Mouse (Mus musculus) MEL-GATA-1-ER (cell line): ENCODE measurements at regions not wholly inside any gene's neighbourhood (a gene's known extent, or its start where the extent isn't known, plus 50 kb on each side); places are given as distances from the start of the nearest gene placed in this dataset.
A peak's percentile ranks its signal among the peaks of the same experiment; 100 is the strongest.

Experiments used
- DNase-seq: peaks from one replicate; pipeline ENCODE4 v3.0.0-alpha.2; 2012; ENCODE audit warnings: low read depth; ENCODE audit errors: extremely low read depth

DNA sequence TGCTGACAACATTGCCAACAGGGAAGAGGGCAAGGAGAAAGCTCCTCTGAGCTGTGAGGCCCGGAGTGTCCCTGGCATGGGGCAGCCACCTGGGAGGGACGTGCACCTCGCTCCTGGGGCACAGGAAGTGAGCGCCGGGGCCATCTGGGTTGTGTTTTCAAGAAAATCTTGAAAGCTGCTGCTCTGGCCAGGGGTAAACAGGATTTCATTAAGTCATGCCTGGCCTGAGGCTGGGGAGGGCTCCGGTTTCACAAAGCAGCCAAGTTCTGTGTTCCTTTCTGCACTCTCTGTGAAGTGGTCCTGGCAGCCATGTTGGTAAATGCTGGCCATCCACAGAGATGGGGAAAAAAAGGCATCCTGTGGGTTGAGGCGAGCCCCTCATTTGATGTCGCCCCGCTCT is 406.8 kb upstream of the Zmiz1 start:
- no peak for DNase-seq

- no peak for DNase-seq
Observed at GRCm38 (mm10) chr14:25059351-25059750, 399.6 kb upstream of the Zmiz1 start.

DNA sequence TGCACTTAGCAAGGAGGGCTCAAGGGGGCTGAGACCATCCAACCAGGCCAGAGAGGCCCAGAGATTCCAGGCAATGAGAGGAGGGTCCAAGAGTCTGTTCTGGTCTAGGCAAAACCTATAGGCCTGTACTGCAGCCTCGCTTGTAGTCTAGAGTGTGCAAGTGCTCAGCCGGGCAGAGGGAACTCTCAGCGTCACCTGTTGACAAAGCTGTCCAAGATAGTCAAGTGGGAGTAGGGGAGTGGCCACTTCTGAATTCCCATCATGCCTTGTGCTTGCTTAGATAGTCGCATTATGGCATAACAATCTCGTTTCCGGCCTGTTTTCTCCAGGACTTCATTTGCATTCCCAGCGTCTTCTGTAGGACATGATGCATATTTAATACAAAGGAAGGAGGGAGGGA is 398.7 kb upstream of the Zmiz1 start:
- no peak for DNase-seq

- DNase-seq = no peak
Observed at GRCm38 (mm10) chr14:25063090-25063489, 395.9 kb upstream of the Zmiz1 start.

DNA sequence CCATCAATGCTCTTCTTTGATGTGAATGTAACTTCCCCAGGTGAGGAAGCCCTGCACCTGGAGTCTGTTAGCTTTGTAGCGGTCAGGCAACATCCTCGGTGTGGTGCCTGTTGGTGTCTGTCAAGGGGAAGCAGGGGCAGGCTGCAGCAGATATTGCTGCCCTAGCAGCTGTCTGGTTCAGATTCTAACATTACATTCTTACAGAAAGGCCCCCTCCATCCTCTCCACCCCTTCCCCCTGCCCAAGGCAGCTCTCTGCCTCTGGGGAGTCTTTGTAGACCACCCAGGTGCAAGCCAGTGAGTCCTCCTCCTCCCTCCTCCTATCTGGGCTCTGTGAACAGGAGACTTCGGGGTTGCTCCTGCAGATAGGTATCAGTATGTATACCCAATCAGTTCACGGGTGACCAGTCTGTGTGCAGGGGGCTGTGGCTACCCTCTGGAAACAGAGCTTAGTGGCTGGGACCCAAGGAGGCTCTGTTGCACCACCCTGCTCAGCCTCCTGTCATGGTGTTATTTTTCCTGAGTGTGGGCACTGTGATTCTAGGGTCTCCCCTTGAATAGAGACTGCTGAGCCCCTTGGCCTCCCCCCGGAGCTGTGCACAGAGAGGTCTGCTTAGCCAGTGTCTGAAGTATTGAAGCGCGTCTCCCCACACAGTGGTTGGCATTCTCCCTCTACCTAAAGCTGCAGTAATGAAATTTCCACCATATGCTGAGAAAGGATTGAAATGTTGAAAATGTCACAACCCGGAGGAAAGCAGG is 394.6 kb upstream of the Zmiz1 start:
- DNase-seq = no peak

GRCm38 (mm10) chr14:25067435-25067834 is 391.6 kb upstream of the Zmiz1 start:
- DNase-seq = no peak

GRCm38 (mm10) chr14:25068430-25068829 is 390.6 kb upstream of the Zmiz1 start:
- DNase-seq = no peak

- no peak for DNase-seq
Observed at GRCm38 (mm10) chr14:25073143-25073542, 385.8 kb upstream of the Zmiz1 start.

DNA sequence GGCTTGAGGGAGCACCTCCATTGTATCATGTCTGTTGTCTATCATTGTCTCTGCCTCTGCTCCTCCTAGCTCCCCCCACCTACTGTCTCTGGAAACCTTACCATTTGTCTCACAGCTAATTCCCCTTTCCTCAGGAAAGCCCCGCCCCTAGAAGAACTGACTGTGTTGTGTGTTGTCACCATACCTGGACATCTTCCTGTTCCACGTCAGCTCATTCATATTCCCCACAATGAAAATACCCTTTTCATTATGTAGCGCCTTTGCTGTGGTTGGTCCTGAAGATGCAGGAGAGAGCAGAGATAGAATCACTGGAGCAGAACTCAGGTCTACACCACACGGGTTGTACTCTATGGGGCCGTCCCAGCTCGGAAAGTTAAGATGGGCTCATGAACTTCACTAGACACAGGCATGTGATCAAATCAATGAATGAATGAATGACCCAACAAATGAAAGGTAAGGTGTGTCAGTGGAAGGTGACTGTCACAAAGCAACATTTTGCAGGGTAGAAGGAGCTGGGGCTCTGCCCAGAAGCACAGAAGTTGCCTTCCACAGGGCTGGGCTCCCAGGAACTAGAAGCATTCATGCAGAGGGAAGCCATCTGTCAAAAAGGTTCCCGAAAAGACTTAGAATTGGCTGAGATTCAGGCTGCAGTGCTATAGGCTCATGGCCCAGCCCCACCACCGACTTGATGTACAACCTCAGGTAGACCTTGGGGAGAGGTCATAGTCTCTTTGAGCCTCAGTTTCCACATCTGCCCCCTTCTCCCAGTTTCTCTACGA is 384.8 kb upstream of the Zmiz1 start:
- DNase-seq = no peak

DNA sequence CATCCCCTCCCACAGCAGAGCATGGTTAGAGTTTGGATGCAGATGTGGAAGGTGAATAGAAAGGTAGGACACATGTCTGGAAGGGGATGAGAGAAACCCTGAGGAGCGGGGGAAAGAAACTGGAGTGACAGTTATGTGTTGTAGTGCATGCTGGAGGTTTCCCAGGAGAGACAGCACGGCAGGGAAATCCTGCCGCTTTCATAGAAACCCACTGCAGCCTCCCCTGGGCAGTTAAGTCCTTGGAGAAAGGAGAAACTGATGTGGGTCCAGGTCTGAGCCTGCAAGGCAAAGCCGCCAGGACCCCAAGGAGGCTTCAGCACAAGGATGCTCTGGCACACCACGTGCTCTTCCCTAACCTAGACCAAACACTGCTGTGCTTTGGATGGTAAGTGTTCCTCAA is 384.1 kb upstream of the Zmiz1 start:
- no peak for DNase-seq

DNA sequence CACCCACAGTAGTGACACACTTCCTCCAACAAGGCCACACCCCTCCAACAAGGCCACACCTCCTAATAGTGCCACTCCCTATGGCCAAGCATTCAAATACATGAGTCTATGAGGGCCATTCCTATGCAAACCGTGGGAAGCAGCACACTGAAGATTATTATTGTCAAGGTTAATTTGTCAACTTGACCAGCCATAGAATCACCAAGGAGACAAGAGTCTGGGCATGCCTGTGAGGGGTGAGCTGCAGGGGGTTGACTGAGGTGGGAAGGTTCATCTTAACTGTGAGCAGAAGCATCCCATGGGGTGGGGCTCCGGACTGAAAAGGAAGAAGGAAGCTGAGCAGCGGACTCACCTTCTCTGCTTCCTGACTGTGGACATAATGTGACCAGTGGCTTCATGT is 378.6 kb upstream of the Zmiz1 start:
- DNase-seq = no peak

- no peak for DNase-seq
Observed at GRCm38 (mm10) chr14:25083847-25084246, 375.1 kb upstream of the Zmiz1 start.

DNA sequence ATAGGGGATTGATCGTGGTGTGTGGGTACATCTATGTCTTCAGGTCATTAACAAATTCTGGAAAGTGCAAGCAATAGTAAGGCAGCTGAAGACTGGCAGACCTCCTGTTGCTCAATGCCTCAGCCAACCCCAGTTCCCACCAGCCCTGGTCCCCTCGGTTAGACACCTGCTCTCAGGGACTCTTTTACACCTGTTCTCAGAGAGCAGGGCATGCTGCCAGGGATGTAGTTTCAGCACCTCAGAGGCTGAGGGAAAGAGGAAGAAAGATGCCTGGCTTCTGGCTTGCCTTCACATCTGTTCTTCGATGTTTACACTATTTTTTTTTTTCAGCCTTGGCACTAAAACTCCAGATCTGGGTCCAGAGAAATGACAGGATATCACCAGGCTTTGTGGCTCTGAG is 362.2 kb upstream of the Zmiz1 start:
- DNase-seq = no peak

GRCm38 (mm10) chr14:25105391-25105790 is 353.6 kb upstream of the Zmiz1 start:
- no peak for DNase-seq

GRCm38 (mm10) chr14:25106451-25106850 is 352.5 kb upstream of the Zmiz1 start:
- no peak for DNase-seq

DNA sequence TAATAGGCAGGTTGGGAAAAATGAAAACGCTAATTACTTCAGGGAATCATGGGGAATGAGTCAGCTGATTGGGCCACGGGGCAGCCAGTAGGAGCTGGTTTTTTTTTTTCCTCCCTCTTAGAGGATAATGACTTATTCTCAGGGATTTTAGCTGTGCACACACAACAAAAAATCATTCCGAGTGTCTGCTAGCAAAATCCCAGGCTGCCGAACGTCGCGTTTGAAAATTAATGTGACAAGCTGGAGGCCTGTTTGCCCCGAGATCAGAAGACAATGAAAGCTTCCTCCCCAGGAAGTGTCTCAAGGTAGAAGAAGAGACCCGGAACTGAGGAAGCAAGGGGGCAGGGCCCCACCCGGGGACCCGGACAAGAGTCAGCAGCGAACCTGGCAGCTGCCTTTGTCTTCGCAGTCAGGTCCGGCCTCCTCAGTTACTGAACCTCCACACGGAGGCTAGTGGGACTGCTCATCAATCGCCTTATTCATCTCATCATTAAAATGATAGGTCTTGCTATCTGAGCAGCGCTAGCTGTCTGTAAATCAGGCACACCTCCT is 350.8 kb upstream of the Zmiz1 start:
- no peak for DNase-seq

DNA sequence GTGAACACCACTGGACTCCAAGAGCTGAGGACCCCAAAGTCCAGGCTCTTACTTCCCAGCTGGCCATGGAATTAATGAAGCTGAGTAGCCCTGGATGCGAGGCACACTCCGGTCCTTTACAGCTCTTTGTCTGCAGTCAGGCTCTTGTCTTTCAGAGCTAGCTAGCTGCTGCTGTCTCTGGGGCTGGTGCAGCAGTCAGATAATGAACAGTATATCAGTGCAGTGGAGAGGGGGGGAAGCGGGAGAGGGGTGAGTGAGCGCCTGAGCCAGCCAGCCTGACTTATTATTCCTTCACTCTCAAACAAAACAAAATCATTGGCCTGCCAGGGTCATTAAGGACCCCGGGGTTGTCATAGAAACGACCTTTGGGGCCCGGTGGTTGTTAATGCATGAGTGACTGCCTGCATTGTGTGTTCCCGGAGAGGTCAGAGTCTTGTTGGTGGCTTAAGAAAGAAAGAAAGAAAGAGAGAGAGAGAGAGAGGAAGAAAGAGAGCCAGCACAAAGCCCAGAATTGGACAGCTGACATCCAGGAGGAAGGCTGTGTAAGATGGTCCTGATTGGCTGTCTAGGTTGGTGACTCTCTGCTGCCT is 350.2 kb upstream of the Zmiz1 start:
- DNase-seq = no peak

GRCm38 (mm10) chr14:25109691-25110090 is 349.3 kb upstream of the Zmiz1 start:
- DNase-seq = no peak

DNA sequence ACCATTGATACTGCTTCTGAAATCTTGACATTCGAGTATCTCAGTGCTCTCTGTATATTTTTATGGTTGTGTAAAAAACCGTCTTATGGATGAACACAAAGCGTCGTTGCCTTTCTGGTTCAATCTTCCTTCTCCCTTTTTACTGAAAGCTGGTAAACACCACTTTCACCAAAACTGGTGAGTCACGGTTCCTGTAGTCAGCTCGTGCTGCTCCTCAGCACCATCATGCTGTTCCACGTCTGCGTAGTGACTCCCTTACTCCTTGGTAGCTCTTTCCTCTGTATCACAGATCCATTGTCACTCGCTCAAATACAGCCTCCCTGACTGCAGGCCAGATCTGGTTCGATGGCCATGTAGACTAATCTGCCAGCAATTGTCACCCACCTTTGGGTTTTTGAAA is 346.2 kb upstream of the Zmiz1 start:
- no peak for DNase-seq

DNA sequence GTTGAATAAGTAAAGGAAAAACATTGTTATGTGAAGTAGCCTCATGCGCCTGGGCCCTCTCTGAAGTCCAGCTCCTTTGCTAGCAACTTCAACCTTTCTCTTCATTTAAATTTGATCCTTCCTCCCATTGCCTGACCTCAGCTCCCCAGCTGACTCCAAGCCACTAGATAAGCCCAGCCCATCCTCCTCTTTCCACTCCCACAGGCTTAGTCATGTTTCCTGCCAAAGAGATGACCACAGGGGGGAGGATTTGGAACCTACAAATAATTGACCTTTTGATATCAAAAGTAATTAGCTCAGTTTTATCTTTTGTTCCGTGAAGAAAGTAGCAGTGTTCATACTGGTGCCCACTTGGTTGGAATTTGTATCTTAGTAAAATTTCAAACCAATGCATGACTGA is 345.7 kb upstream of the Zmiz1 start:
- no peak for DNase-seq

- DNase-seq = peak; percentile 12
Observed at GRCm38 (mm10) chr14:25116424-25116823, 342.6 kb upstream of the Zmiz1 start.

DNA sequence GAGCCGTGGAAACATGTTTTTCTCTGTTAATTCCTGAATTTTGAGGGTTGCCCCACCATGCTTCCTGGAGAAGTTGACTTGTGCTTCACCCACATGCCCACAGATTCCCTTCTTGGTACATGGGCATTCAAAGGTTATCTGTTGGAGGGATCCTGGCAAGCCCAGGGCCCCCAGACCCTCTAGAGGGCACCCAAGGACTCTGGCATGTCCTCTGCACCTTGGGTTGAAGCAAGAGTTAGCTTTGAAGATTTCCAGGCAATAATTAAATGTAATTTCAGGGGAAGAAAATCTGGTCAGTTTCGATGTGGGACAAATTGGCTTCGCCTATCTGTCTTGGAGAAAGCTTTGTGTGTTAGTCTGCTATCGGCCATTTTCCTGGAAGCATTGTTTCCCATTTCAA is 339.0 kb upstream of the Zmiz1 start:
- DNase-seq = no peak
